Mouse (Mus musculus) ES-CJ7 (cell line): ENCODE measurements around the gene Gm20716.

Experiments
- DNase-seq: peaks from one replicate; pipeline ENCODE4 v3.0.0; 2011; ENCODE audit warnings: low read depth, low spot score

Gene Gm20716

GRCm38 (mm10) chr2:168229116-168230025, 793 bp downstream of the Gm20716 start:
- no peak for DNase-seq

- DNase-seq = no peak
Observed at GRCm38 (mm10) chr2:168223326-168223725, 6.8 kb downstream of the Gm20716 start.

GRCm38 (mm10) chr2:168213788-168214397, 16.3 kb downstream of the Gm20716 start:
- DNase-seq = peak; percentile 95

- DNase-seq = no peak
Observed at GRCm38 (mm10) chr2:168207883-168208282, 22.3 kb downstream of the Gm20716 start.

- peak; percentile 98 for DNase-seq
Observed at GRCm38 (mm10) chr2:168206725-168207644, 23.2 kb downstream of the Gm20716 start, which contains the start of gene Adnp. Gene Adnp, minus strand, starts transcription at chr2:168207112.

GRCm38 (mm10) chr2:168205681-168206631, 24.2 kb downstream of the Gm20716 start:
- no peak for DNase-seq

GRCm38 (mm10) chr2:168205265-168205664, 24.9 kb downstream of the Gm20716 start:
- peak; percentile 97 for DNase-seq

- DNase-seq = peak; percentile 42
Observed at GRCm38 (mm10) chr2:168204476-168204999, 25.6 kb downstream of the Gm20716 start.

- no peak for DNase-seq
Observed at GRCm38 (mm10) chr2:168200014-168200691, 30.0 kb downstream of the Gm20716 start.

GRCm38 (mm10) chr2:168199476-168199875, 30.7 kb downstream of the Gm20716 start:
- no peak for DNase-seq

- no peak for DNase-seq
Observed at GRCm38 (mm10) chr2:168198421-168198820, 31.7 kb downstream of the Gm20716 start.

- DNase-seq = peak; percentile 56
Observed at GRCm38 (mm10) chr2:168195721-168196120, 34.4 kb downstream of the Gm20716 start.

GRCm38 (mm10) chr2:168193685-168194084, 36.5 kb downstream of the Gm20716 start:
- no peak for DNase-seq

GRCm38 (mm10) chr2:168191856-168192255, 38.3 kb downstream of the Gm20716 start:
- DNase-seq = no peak

GRCm38 (mm10) chr2:168175946-168176345, 54.2 kb downstream of the Gm20716 start:
- peak; percentile 55 for DNase-seq

GRCm38 (mm10) chr2:168170167-168170685, 59.9 kb downstream of the Gm20716 start:
- no peak for DNase-seq

- DNase-seq = no peak
Observed at GRCm38 (mm10) chr2:168169800-168170113, 60.4 kb downstream of the Gm20716 start.

- DNase-seq = peak; percentile 60
Observed at GRCm38 (mm10) chr2:168168892-168169799, 61.0 kb downstream of the Gm20716 start.

GRCm38 (mm10) chr2:168167781-168168180, 62.4 kb downstream of the Gm20716 start:
- DNase-seq = no peak
